In genomic region chr15:83570641-83571040, GRCm38 (mm10) we compare ENCODE assay signal across 14 mouse cellular contexts. TPM values are rescaled to one million over a fixed set of nuclear protein-coding genes. Genes with fewer than 3 reads are reported as not detected.
A peak's percentile ranks its signal among the peaks of the same experiment; 100 is the strongest.
DNase-seq lines count a peak whose midpoint lies in the region; ATAC-seq and TF ChIP-seq lines count a peak whose summit lies in the region.
"Had no signal": no experiment of that assay in that cellular context is flagged by ENCODE, and none has a peak within 500 bp of the region (broad histone marks: within the 10 kb centered on the region; RNA-seq: fewer than 3 reads in every experiment).

No protein-coding gene starts in this region.

- no peak overlapping the region for H3K4me3 ChIP-seq in lung, postnatal 0 days (ENCODE audit: low read depth, low read length)
- H3K4me3 ChIP-seq in stomach, postnatal 0 days (ENCODE audit: low read depth, low read length), result no peak overlapping the region
- H3K4me3 ChIP-seq in limb, embryonic 10.5 days, result no peak overlapping the region
- H3K4me3 ChIP-seq: embryonic facial prominence, embryonic 12.5 days; hindbrain, embryonic 15.5 days; megakaryocyte, embryonic 14.5 days; stomach, embryonic 15.5 days had no signal

- TF ChIP-seq EP300 in lung, postnatal 0 days (IDR thresholded peaks at IDR 0.05), result no peak
- TF ChIP-seq EP300 in stomach, postnatal 0 days (optimal IDR thresholded peaks at IDR 0.05), result no peak

- no peak for TF ChIP-seq POLR2A in brain, embryonic 14.5 days (IDR thresholded peaks at IDR 0.05; ENCODE audit: borderline replicate concordance, extremely low read depth, insufficient read depth, insufficient read length, poor library complexity, severe bottlenecking)

- H3K9ac ChIP-seq in lung, postnatal 0 days (replicated peaks; ENCODE audit: low read depth), result no peak overlapping the region
- H3K9ac ChIP-seq in stomach, postnatal 0 days (ENCODE audit: low read length), result no peak overlapping the region
- H3K9ac ChIP-seq: embryonic facial prominence, embryonic 12.5 days; hindbrain, embryonic 15.5 days; stomach, embryonic 15.5 days had no signal

- no peak for ATAC-seq in CD4-positive, CD25-positive, alpha-beta regulatory T cell, adult 4 months
- ATAC-seq in lung, postnatal 0 days, result no peak
- ATAC-seq in stomach, postnatal 0 days (ENCODE audit: low FRiP score, low TSS enrichment), result no peak
- ATAC-seq: activated CD4-positive, CD25-positive, alpha-beta regulatory T cell, adult 4 months had no signal

- H3K27ac ChIP-seq in lung, postnatal 0 days (ENCODE audit: low read length), result no peak overlapping the region
- no peak overlapping the region for H3K27ac ChIP-seq in stomach, postnatal 0 days (replicated peaks)
- no peak overlapping the region for H3K27ac ChIP-seq in limb, embryonic 10.5 days
- H3K27ac ChIP-seq: embryonic facial prominence, embryonic 12.5 days; hindbrain, embryonic 15.5 days; stomach, embryonic 15.5 days had no signal

- H3K4me1 ChIP-seq in lung, postnatal 0 days (ENCODE audit: insufficient read depth, low read depth, low read length), result no peaks in the 10 kb centered on the region; the same call in 1 of the 2 replicates
- H3K4me1 ChIP-seq in stomach, postnatal 0 days (replicated peaks; ENCODE audit: control insufficient read depth, insufficient read depth), result no peaks in the 10 kb centered on the region
- H3K4me1 ChIP-seq in limb, embryonic 10.5 days, result no peaks in the 10 kb centered on the region
- H3K4me1 ChIP-seq: embryonic facial prominence, embryonic 12.5 days; hindbrain, embryonic 15.5 days; stomach, embryonic 15.5 days had no signal

- peaks cover 10% of the 10 kb centered on the region; the same call in 1 of the 2 replicates for H3K36me3 ChIP-seq in lung, postnatal 0 days (ENCODE audit: insufficient read depth, low read length)
- H3K36me3 ChIP-seq in stomach, postnatal 0 days (ENCODE audit: control insufficient read depth, insufficient read depth, low read length), result 0 out of 2 replicates have a peak, but pooled peaks cover 4% of the 10 kb centered on the region
- peaks cover 23% of the 10 kb centered on the region for H3K36me3 ChIP-seq in limb, embryonic 10.5 days

- no peak overlapping the region for H3K4me2 ChIP-seq in lung, postnatal 0 days (replicated peaks; ENCODE audit: low read depth, low read length)
- H3K4me2 ChIP-seq in stomach, postnatal 0 days (replicated peaks; ENCODE audit: low read depth), result no peak overlapping the region
- H3K4me2 ChIP-seq: embryonic facial prominence, embryonic 12.5 days; heart, embryonic 11.5 days; hindbrain, embryonic 15.5 days; stomach, embryonic 15.5 days had no signal

- TF ChIP-seq CTCF in lung, postnatal 0 days (IDR thresholded peaks at IDR 0.05), result peak; percentile 58
- TF ChIP-seq CTCF in brain, embryonic 14.5 days (IDR thresholded peaks at IDR 0.05; ENCODE audit: borderline replicate concordance, extremely low read depth, insufficient read depth, insufficient read length), result peak; percentile 8; the same call in 1 of the 2 replicates
- TF ChIP-seq CTCF in stomach, postnatal 0 days (IDR thresholded peaks at IDR 0.05; ENCODE audit: low read depth), result peak; percentile 60

- WGBS in lung, postnatal 0 days, result 53% methylated on average over 2 of the region's 2 CpGs
- WGBS in stomach, postnatal 0 days, result 70% methylated on average over 2 of the region's 2 CpGs
- 73% methylated on average over 2 of the region's 2 CpGs for WGBS in limb, embryonic 10.5 days

- peak; percentile 67 for DNase-seq in CD4-positive, CD25-positive, alpha-beta regulatory T cell, adult 2 months (ENCODE audit: low read depth, low spot score)
- no peak for DNase-seq in lung, postnatal 0 days (ENCODE audit: low spot score)
- no peak for DNase-seq in lung, postnatal 25 days (ENCODE audit: low spot score)
- DNase-seq in brain, embryonic 14.5 days (ENCODE audit: low read depth), result no peak
- DNase-seq in stomach, postnatal 0 days (ENCODE audit: low spot score), result no peak
- DNase-seq in urinary bladder, postnatal 36 days (ENCODE audit: low spot score in 2 of 2), result no peak
- no peak for DNase-seq in limb, embryonic 10.5 days (ENCODE audit: low spot score)

- H3K27me3 ChIP-seq in lung, postnatal 0 days (replicated peaks; ENCODE audit: insufficient read depth, low read length), result no peaks in the 10 kb centered on the region
- no peaks in the 10 kb centered on the region for H3K27me3 ChIP-seq in stomach, postnatal 0 days (ENCODE audit: control insufficient read depth, insufficient read depth, low read length)
- no peaks in the 10 kb centered on the region for H3K27me3 ChIP-seq in limb, embryonic 10.5 days (ENCODE audit: low read depth, poor library complexity, severe bottlenecking)
- H3K27me3 ChIP-seq: embryonic facial prominence, embryonic 12.5 days; hindbrain, embryonic 15.5 days; megakaryocyte, embryonic 14.5 days; stomach, embryonic 15.5 days had no signal

- no peaks in the 10 kb centered on the region for H3K9me3 ChIP-seq in lung, postnatal 0 days (ENCODE audit: low read length)
- H3K9me3 ChIP-seq in stomach, postnatal 0 days (ENCODE audit: control insufficient read depth, low read length), result no peaks in the 10 kb centered on the region
- no peaks in the 10 kb centered on the region for H3K9me3 ChIP-seq in limb, embryonic 10.5 days (replicated peaks)
- H3K9me3 ChIP-seq: embryonic facial prominence, embryonic 12.5 days; hindbrain, embryonic 15.5 days; megakaryocyte, embryonic 14.5 days; stomach, embryonic 15.5 days had no signal

RNA-seq across cellular contexts. Expression of gene Mcat, which starts 7.1 kb away (rescaled TPM):
- 1 to 10 TPM; 2.3 to 3.2 TPM for polyA plus RNA-seq in CD4-positive, CD25-positive, alpha-beta regulatory T cell, adult 4 months (2017; shearing (Covaris generic))
- polyA plus RNA-seq in lung, postnatal 0 days (2015; fragmentation: Nextera tagmentation; extraction: Ambion mirVana), result 22.8 and 24.7 TPM in 2 replicates
- polyA plus RNA-seq in brain, embryonic 14.5 days (2012; rRNA removed), result 32.8 and 38.7 TPM in 2 replicates
- polyA plus RNA-seq in stomach, postnatal 0 days (2015; fragmentation: Nextera tagmentation; extraction: Ambion mirVana), result 24.9 and 25.5 TPM in 2 replicates
- 50.8 and 54.1 TPM in 2 replicates for polyA plus RNA-seq in limb, embryonic 10.5 days (2016; fragmentation: Nextera tagmentation; extraction: Ambion mirVana)

RNA-seq across cellular contexts. Expression of gene Tspo, which starts 7.2 kb away (rescaled TPM):
- 100 to 1,000 TPM; 259 to 323 TPM for polyA plus RNA-seq in CD4-positive, CD25-positive, alpha-beta regulatory T cell, adult 4 months (2017; shearing (Covaris generic))
- 343 and 439 TPM in 2 replicates for polyA plus RNA-seq in lung, postnatal 0 days (2015; fragmentation: Nextera tagmentation; extraction: Ambion mirVana)
- 7.1 and 9.9 TPM in 2 replicates for polyA plus RNA-seq in brain, embryonic 14.5 days (2012; rRNA removed)
- polyA plus RNA-seq in stomach, postnatal 0 days (2015; fragmentation: Nextera tagmentation; extraction: Ambion mirVana), result 277 and 284 TPM in 2 replicates
- polyA plus RNA-seq in limb, embryonic 10.5 days (2016; fragmentation: Nextera tagmentation; extraction: Ambion mirVana), result 56.8 and 60.5 TPM in 2 replicates

RNA-seq across cellular contexts. Expression of gene Ttll12, which starts 24.3 kb away (rescaled TPM):
- 10 to 100 TPM in 1 of 2 experiments, 1 to 10 TPM in 1; 9.0 to 12.2 TPM for polyA plus RNA-seq in CD4-positive, CD25-positive, alpha-beta regulatory T cell, adult 4 months (2017; shearing (Covaris generic))
- polyA plus RNA-seq in lung, postnatal 0 days (2015; fragmentation: Nextera tagmentation; extraction: Ambion mirVana), result 12.3 TPM in 2 replicates
- polyA plus RNA-seq in brain, embryonic 14.5 days (2012; rRNA removed), result 49.8 and 56.6 TPM in 2 replicates
- polyA plus RNA-seq in stomach, postnatal 0 days (2015; fragmentation: Nextera tagmentation; extraction: Ambion mirVana), result 17.3 and 17.6 TPM in 2 replicates
- 63.8 and 71.0 TPM in 2 replicates for polyA plus RNA-seq in limb, embryonic 10.5 days (2016; fragmentation: Nextera tagmentation; extraction: Ambion mirVana)

RNA-seq across cellular contexts. Expression of gene Bik, which starts 44.0 kb away (rescaled TPM):
- 1 to 10 TPM in 1 of 2 experiments, under 1 TPM in 1; 0.90 to 1.5 TPM for polyA plus RNA-seq in CD4-positive, CD25-positive, alpha-beta regulatory T cell, adult 4 months (2017; shearing (Covaris generic))
- 33.8 and 34.6 TPM in 2 replicates for polyA plus RNA-seq in lung, postnatal 0 days (2015; fragmentation: Nextera tagmentation; extraction: Ambion mirVana)
- polyA plus RNA-seq in brain, embryonic 14.5 days (2012; rRNA removed), result 0.71 and 1.3 TPM in 2 replicates
- polyA plus RNA-seq in stomach, postnatal 0 days (2015; fragmentation: Nextera tagmentation; extraction: Ambion mirVana), result 4.2 and 5.2 TPM in 2 replicates
- polyA plus RNA-seq in limb, embryonic 10.5 days (2016; fragmentation: Nextera tagmentation; extraction: Ambion mirVana), result 1.7 and 2.6 TPM in 2 replicates

RNA-seq across cellular contexts. Expression of gene Ttll1, which starts 59.9 kb away (rescaled TPM):
- polyA plus RNA-seq in CD4-positive, CD25-positive, alpha-beta regulatory T cell, adult 4 months (2017; shearing (Covaris generic)), result 10 to 100 TPM; 11.4 to 14.4 TPM
- 13.8 and 13.9 TPM in 2 replicates for polyA plus RNA-seq in lung, postnatal 0 days (2015; fragmentation: Nextera tagmentation; extraction: Ambion mirVana)
- 58.1 and 89.6 TPM in 2 replicates for polyA plus RNA-seq in brain, embryonic 14.5 days (2012; rRNA removed)
- 10.2 and 11.4 TPM in 2 replicates for polyA plus RNA-seq in stomach, postnatal 0 days (2015; fragmentation: Nextera tagmentation; extraction: Ambion mirVana)
- 22.0 and 25.8 TPM in 2 replicates for polyA plus RNA-seq in limb, embryonic 10.5 days (2016; fragmentation: Nextera tagmentation; extraction: Ambion mirVana)

Comparison
In these comparisons a context has a peak if more than half of its experiments do, and no peak if none do; other contexts are left out.
1. CTCF ChIP-seq: peak in every context shown above with its lines; median percentile 60 in stomach, postnatal 0 days; 58 in lung, postnatal 0 days; 8 in brain, embryonic 14.5 days.